Mouse (Mus musculus): ENCODE measurements around the gene Epas1. TPM values are rescaled to one million over a fixed set of nuclear protein-coding genes. Genes with fewer than 3 reads are reported as not detected.

The Epas1 gene
- total RNA-seq (2021): 100 to 1,000 TPM; 112 to 123 TPM

- DNase-seq: peak; percentile 92
Measured at GRCm38 (mm10) chr17:86753130-86753821, at the start of gene Epas1. Gene Epas1, plus strand, starts transcription at chr17:86753700.

GRCm38 (mm10) chr17:86705236-86705635 is 48.3 kb upstream of the Epas1 start:
- DNase-seq: peak; percentile 20

- no peak for DNase-seq
Measured at GRCm38 (mm10) chr17:86706467-86706866, 47.0 kb upstream of the Epas1 start.

- DNase-seq: no peak
Measured at GRCm38 (mm10) chr17:86709803-86710202, 43.7 kb upstream of the Epas1 start.

GRCm38 (mm10) chr17:86710379-86710778 is 43.1 kb upstream of the Epas1 start:
- no peak for DNase-seq

GRCm38 (mm10) chr17:86711949-86712348 is 41.6 kb upstream of the Epas1 start:
- DNase-seq: peak; percentile 55

- no peak for DNase-seq
Measured at GRCm38 (mm10) chr17:86712601-86713000, 40.9 kb upstream of the Epas1 start.

GRCm38 (mm10) chr17:86713591-86713990 is 39.9 kb upstream of the Epas1 start:
- DNase-seq: peak; percentile 58

- DNase-seq: no peak
Measured at GRCm38 (mm10) chr17:86724786-86725415, 28.6 kb upstream of the Epas1 start.

- peak; percentile 32 for DNase-seq
Measured at GRCm38 (mm10) chr17:86726480-86726879, 27.0 kb upstream of the Epas1 start.

- no peak for DNase-seq
Measured at GRCm38 (mm10) chr17:86727031-86727430, 26.5 kb upstream of the Epas1 start.

- DNase-seq: no peak
Measured at GRCm38 (mm10) chr17:86731273-86731672, 22.2 kb upstream of the Epas1 start.

- DNase-seq: peak; percentile 81
Measured at GRCm38 (mm10) chr17:86732024-86732423, 21.5 kb upstream of the Epas1 start.

GRCm38 (mm10) chr17:86732522-86732921 is 21.0 kb upstream of the Epas1 start:
- no peak for DNase-seq

GRCm38 (mm10) chr17:86733644-86734043 is 19.9 kb upstream of the Epas1 start:
- no peak for DNase-seq

GRCm38 (mm10) chr17:86738477-86738876 is 15.0 kb upstream of the Epas1 start:
- DNase-seq: peak; percentile 32

- DNase-seq: no peak
Measured at GRCm38 (mm10) chr17:86743351-86743941, 10.1 kb upstream of the Epas1 start.

GRCm38 (mm10) chr17:86744943-86745342 is 8.6 kb upstream of the Epas1 start:
- no peak for DNase-seq

- no peak for DNase-seq
Measured at GRCm38 (mm10) chr17:86751373-86751871, 2.1 kb upstream of the Epas1 start.

- DNase-seq: peak; percentile 72
Measured at GRCm38 (mm10) chr17:86753931-86754805, 668 bp downstream of the Epas1 start.

GRCm38 (mm10) chr17:86754806-86755571 is 1.5 kb downstream of the Epas1 start:
- DNase-seq: peak; percentile 68

Measured in heart, postnatal 4 days (tissue).